Mouse (Mus musculus) thymus, postnatal 14 days (tissue): ENCODE measurements around the gene Gm20390.

Experiments used
- DNase-seq: peaks from one replicate; pipeline ENCODE4 v3.0.0; 2021

The Gm20390 gene

GRCm38 (mm10) chr11:93968005-93968847, at the start of gene Gm20390, which contains the start of gene Nme1:
TSS of gene Gm20390 (minus strand) at chr11:93968293.
TSS of gene Nme1 (minus strand) at chr11:93968521.
- peak; percentile 98 for DNase-seq

GRCm38 (mm10) chr11:94003346-94003745, 35.3 kb upstream of the Gm20390 start:
- no peak for DNase-seq

GRCm38 (mm10) chr11:93999276-93999675, 31.2 kb upstream of the Gm20390 start:
- no peak for DNase-seq

- DNase-seq = peak; percentile 54
Measured at GRCm38 (mm10) chr11:93997141-93997775, 29.2 kb upstream of the Gm20390 start.

- peak; percentile 64 for DNase-seq
Measured at GRCm38 (mm10) chr11:93996306-93997140, 28.4 kb upstream of the Gm20390 start.

GRCm38 (mm10) chr11:93995720-93996305, 27.7 kb upstream of the Gm20390 start, which contains the start of gene Spag9:
TSS of gene Spag9 (plus strand) at chr11:93996091.
- DNase-seq = peak; percentile 96

- DNase-seq = peak; percentile 72
Measured at GRCm38 (mm10) chr11:93995111-93995719, 27.1 kb upstream of the Gm20390 start.

GRCm38 (mm10) chr11:93994531-93994930, 26.4 kb upstream of the Gm20390 start:
- no peak for DNase-seq

- DNase-seq = no peak
Measured at GRCm38 (mm10) chr11:93988328-93989062, 20.4 kb upstream of the Gm20390 start.

- no peak for DNase-seq
Measured at GRCm38 (mm10) chr11:93987625-93988327, 19.7 kb upstream of the Gm20390 start.

GRCm38 (mm10) chr11:93987026-93987425, 18.9 kb upstream of the Gm20390 start:
- no peak for DNase-seq

GRCm38 (mm10) chr11:93986298-93986697, 18.2 kb upstream of the Gm20390 start:
- DNase-seq = no peak

- no peak for DNase-seq
Measured at GRCm38 (mm10) chr11:93985265-93985664, 17.2 kb upstream of the Gm20390 start.

- DNase-seq = no peak
Measured at GRCm38 (mm10) chr11:93984619-93985018, 16.5 kb upstream of the Gm20390 start.

- no peak for DNase-seq
Measured at GRCm38 (mm10) chr11:93979502-93980049, 11.5 kb upstream of the Gm20390 start.

- no peak for DNase-seq
Measured at GRCm38 (mm10) chr11:93972951-93973350, 4.9 kb upstream of the Gm20390 start.

GRCm38 (mm10) chr11:93969799-93970198, 1.7 kb upstream of the Gm20390 start:
- DNase-seq = no peak

GRCm38 (mm10) chr11:93969171-93969570, 1.1 kb upstream of the Gm20390 start:
- no peak for DNase-seq

GRCm38 (mm10) chr11:93968848-93969128, 695 bp upstream of the Gm20390 start:
- no peak for DNase-seq

GRCm38 (mm10) chr11:93967381-93967780, 712 bp downstream of the Gm20390 start:
- peak; percentile 15 for DNase-seq

GRCm38 (mm10) chr11:93965391-93965790, 2.7 kb downstream of the Gm20390 start:
- DNase-seq = no peak
